Mouse (Mus musculus) erythroblast, embryonic 14.5 days (primary cell): ENCODE data around the gene Eif1.
"Not testable (repeated sequence)": the region's sequence is repeated elsewhere in the genome, so short reads cannot be mapped to it uniquely, and the experiment has no call there.

Experiments used
- GATA1 ChIP-seq: IDR thresholded peaks from 2 replicates; pipeline ENCODE4 v1.6.1; 2012; ENCODE audit warnings: low read length, inconsistent platforms, mixed read lengths
- TAL1 ChIP-seq: IDR thresholded peaks from 3 replicates; pipeline ENCODE4 v1.6.1; 2012; ENCODE audit warnings: low read length, inconsistent platforms, mixed read lengths

GRCm38 (mm10) chr11:100321479-100322305 lies 2.0 kb downstream of the Eif1 start:
- TF ChIP-seq GATA1, TAL1: not testable (repeated sequence)
